Mouse (Mus musculus): Measurements from ENCODE around the gene Rnf11.

Gene Rnf11

GRCm38 (mm10) chr4:109484621-109485020 lies at the start of gene Rnf11:
Gene Rnf11, minus strand, starts transcription at chr4:109484728.
- DNase-seq (ENCODE audit: low read depth in 1 of 2, low spot score in 2 of 2): no peak

GRCm38 (mm10) chr4:109531111-109531510 lies 46.6 kb upstream of the Rnf11 start, which contains the start of gene 4930522H14Rik:
Gene 4930522H14Rik, minus strand, starts transcription at chr4:109531297.
- no peak for DNase-seq (ENCODE audit: low read depth in 1 of 2, low spot score in 2 of 2)

GRCm38 (mm10) chr4:109530245-109530816 lies 45.8 kb upstream of the Rnf11 start:
- no peak for DNase-seq (ENCODE audit: low read depth in 1 of 2, low spot score in 2 of 2)

- peak in 1 of 2 experiments; percentile 11 for DNase-seq (ENCODE audit: low read depth in 1 of 2, low spot score in 2 of 2)
Observed at GRCm38 (mm10) chr4:109504885-109505284, 20.4 kb upstream of the Rnf11 start.

GRCm38 (mm10) chr4:109498476-109498875 lies 13.9 kb upstream of the Rnf11 start:
- DNase-seq (ENCODE audit: low read depth in 1 of 2, low spot score in 2 of 2): no peak

GRCm38 (mm10) chr4:109493581-109493980 lies 9.1 kb upstream of the Rnf11 start:
- DNase-seq (ENCODE audit: low read depth in 1 of 2, low spot score in 2 of 2): no peak

- no peak for DNase-seq (ENCODE audit: low read depth in 1 of 2, low spot score in 2 of 2)
Observed at GRCm38 (mm10) chr4:109488812-109489211, 4.3 kb upstream of the Rnf11 start.

- no peak for DNase-seq (ENCODE audit: low read depth in 1 of 2, low spot score in 2 of 2)
Observed at GRCm38 (mm10) chr4:109482701-109483100, 1.8 kb downstream of the Rnf11 start.

- no peak for DNase-seq (ENCODE audit: low read depth in 1 of 2, low spot score in 2 of 2)
Observed at GRCm38 (mm10) chr4:109481424-109481823, 3.1 kb downstream of the Rnf11 start.

GRCm38 (mm10) chr4:109477454-109477853 lies 7.1 kb downstream of the Rnf11 start:
- DNase-seq (ENCODE audit: low read depth in 1 of 2, low spot score in 2 of 2): no peak

- DNase-seq (ENCODE audit: low read depth in 1 of 2, low spot score in 2 of 2): peak; percentile 48 to 75
Observed at GRCm38 (mm10) chr4:109476554-109477014, 7.9 kb downstream of the Rnf11 start.

GRCm38 (mm10) chr4:109475577-109476553 lies 8.7 kb downstream of the Rnf11 start:
- DNase-seq (ENCODE audit: low read depth in 1 of 2, low spot score in 2 of 2): peak in 1 of 2 experiments; percentile 23

GRCm38 (mm10) chr4:109475078-109475477 lies 9.4 kb downstream of the Rnf11 start:
- DNase-seq (ENCODE audit: low read depth in 1 of 2, low spot score in 2 of 2): no peak

GRCm38 (mm10) chr4:109472566-109472965 lies 12.0 kb downstream of the Rnf11 start:
- no peak for DNase-seq (ENCODE audit: low read depth in 1 of 2, low spot score in 2 of 2)

GRCm38 (mm10) chr4:109471606-109472005 lies 12.9 kb downstream of the Rnf11 start:
- no peak for DNase-seq (ENCODE audit: low read depth in 1 of 2, low spot score in 2 of 2)

GRCm38 (mm10) chr4:109467687-109468086 lies 16.8 kb downstream of the Rnf11 start:
- no peak for DNase-seq (ENCODE audit: low read depth in 1 of 2, low spot score in 2 of 2)

- DNase-seq (ENCODE audit: low read depth in 1 of 2, low spot score in 2 of 2): no peak
Observed at GRCm38 (mm10) chr4:109463892-109464291, 20.6 kb downstream of the Rnf11 start.

- DNase-seq (ENCODE audit: low read depth in 1 of 2, low spot score in 2 of 2): no peak
Observed at GRCm38 (mm10) chr4:109460421-109461179, 23.9 kb downstream of the Rnf11 start.

- DNase-seq (ENCODE audit: low read depth in 1 of 2, low spot score in 2 of 2): no peak
Observed at GRCm38 (mm10) chr4:109456821-109457220, 27.7 kb downstream of the Rnf11 start.

GRCm38 (mm10) chr4:109448531-109448930 lies 36.0 kb downstream of the Rnf11 start:
- DNase-seq (ENCODE audit: low read depth in 1 of 2, low spot score in 2 of 2): no peak

GRCm38 (mm10) chr4:109445956-109446355 lies 38.6 kb downstream of the Rnf11 start:
- no peak for DNase-seq (ENCODE audit: low read depth in 1 of 2, low spot score in 2 of 2)
